Mouse (Mus musculus) liver, postnatal 0 days (tissue): ENCODE measurements around the gene Gtf3c6.

Experiments used
- CTCF ChIP-seq: sonication (generic); IDR thresholded peaks from 2 replicates; pipeline ENCODE4 v1.5.1; 2016; ENCODE audit warnings: antibody characterized with exemption, low read depth
- EP300 ChIP-seq: IDR thresholded peaks from 2 replicates; pipeline ENCODE4 v1.6.1; 2016; ENCODE audit warnings: antibody characterized with exemption, low read depth, mild to moderate bottlenecking

DNA sequence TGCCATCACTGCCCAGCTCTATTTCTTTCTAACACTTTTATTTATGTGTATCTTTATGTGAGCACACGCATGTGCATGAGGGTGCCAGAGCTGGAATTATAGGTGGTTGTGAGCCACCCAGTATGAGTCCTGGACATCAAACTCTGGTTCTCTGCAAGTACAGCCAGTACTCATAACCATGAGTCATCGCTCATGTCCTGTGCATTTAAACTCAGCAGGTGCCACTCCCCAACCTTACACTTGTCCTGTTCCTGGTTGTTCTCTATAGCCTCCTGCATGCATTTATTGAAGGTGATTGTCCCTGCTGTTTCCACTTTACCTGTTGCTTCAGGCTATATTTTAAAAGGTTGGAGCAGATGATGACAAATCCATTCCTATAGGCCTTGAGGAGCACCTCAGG, 23.7 kb upstream of the Gtf3c6 start:
- TF ChIP-seq CTCF: no peak
- TF ChIP-seq EP300: no peak
